22 mouse cellular contexts compared by ENCODE assay signal in the genomic region with DNA sequence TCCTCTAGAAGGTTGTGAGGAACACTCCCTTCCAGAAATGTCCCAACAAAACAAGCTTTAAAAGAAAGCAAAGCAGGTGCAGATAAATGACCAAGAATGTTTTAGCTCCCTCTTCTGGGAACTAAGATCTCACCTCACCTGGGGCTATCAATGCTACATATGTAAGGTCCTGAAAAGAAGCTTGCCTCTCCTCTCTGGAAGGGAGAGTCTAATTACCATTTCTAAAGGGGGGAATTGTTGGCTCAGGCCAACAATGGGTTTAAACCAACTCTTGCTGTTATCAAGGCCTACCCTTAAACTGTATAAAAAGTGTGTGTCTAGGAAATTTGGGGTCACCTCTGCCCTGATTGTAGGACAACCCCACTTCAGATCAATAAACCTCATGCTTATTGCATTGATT.
DNase-seq lines count a peak whose midpoint lies in the region; TF ChIP-seq lines count a peak whose summit lies in the region.
"Had no signal": no experiment of that assay in that cellular context is flagged by ENCODE, and none has a peak within 500 bp of the region (broad histone marks: within the 10 kb centered on the region; RNA-seq: fewer than 3 reads in every experiment).

No protein-coding gene starts in this region.

- DNase-seq in ES-CJ7 (ENCODE audit: low read depth, low spot score) (peak; percentile 77), ES-E14 (ENCODE audit: low read depth, low spot score) (peak; percentile 39), R1 (ENCODE audit: low read depth, low spot score) (peak; percentile 73), ZHBTc4 (ENCODE audit: low read depth, low spot score) (peak; percentile 77)
- DNase-seq in gastrocnemius, adult 2 months, result no peak
- no peak for DNase-seq in right cerebral cortex, adult 2 months (ENCODE audit: low spot score in 2 of 2)
- DNase-seq in lung, postnatal 10 days, result no peak
- DNase-seq in spleen, adult 12 weeks (ENCODE audit: low spot score), result no peak
- DNase-seq: adrenal gland, adult 2 months; adrenal gland, adult 8-10 months; adrenal gland, postnatal 10 days; adrenal gland, postnatal 14 days; adrenal gland, postnatal 25 days; adrenal gland, postnatal 36 days; B cell, adult 2 months; cerebellum, adult 11 months; cerebellum, adult 11-12 months; cerebellum, adult 18-20 months; cerebellum, adult 2 months; cerebellum, adult 8-10 months; cerebellum, adult 9-10 months had no signal

- H3K27ac ChIP-seq in ES-E14 (ENCODE audit: insufficient read depth, low read depth, low read length, poor library complexity, severe bottlenecking), result no peak overlapping the region
- H3K27ac ChIP-seq in gastrocnemius, adult 2 months, result no peak overlapping the region

- no peaks in the 10 kb centered on the region for H3K36me3 ChIP-seq in ES-E14 (ENCODE audit: control insufficient read depth, insufficient read depth, low read length, poor library complexity, severe bottlenecking)
- H3K36me3 ChIP-seq: G1E had no signal

- in situ Hi-C loops in ES-E14 (cut with MboI; ENCODE audit: low sequenced_read_pairs in 2 of 2, unreplicated experiment in 2 of 2), result no loop called here

- no peaks in the 10 kb centered on the region for H3K9me3 ChIP-seq in ES-E14 (ENCODE audit: control insufficient read depth, insufficient read depth, low read depth, low read length)
- H3K9me3 ChIP-seq: G1E had no signal

- no peak overlapping the region for H3K9ac ChIP-seq in ES-E14 (ENCODE audit: insufficient read depth, low read depth, low read length, poor library complexity, severe bottlenecking)

- TF ChIP-seq CTCF in gastrocnemius, adult 2 months (IDR thresholded peaks at IDR 0.05), result no peak

- no peaks in the 10 kb centered on the region for H3K4me1 ChIP-seq in ES-E14 (ENCODE audit: control insufficient read depth in 2 of 2, insufficient read depth in 2 of 2, low read length in 2 of 2, poor library complexity in 1 of 2)

- no peak overlapping the region for H3K4me3 ChIP-seq in ES-E14 (ENCODE audit: insufficient read depth in 1 of 2, low read depth in 1 of 2, low read length in 2 of 2, poor library complexity in 1 of 2, severe bottlenecking in 1 of 2)
- no peak overlapping the region for H3K4me3 ChIP-seq in gastrocnemius, adult 2 months

- intact Hi-C loops in gastrocnemius, adult 2 months (cut with DNase I), result no loop called here

TF ChIP-seq in ES-E14, 5 proteins besides CTCF, POLR2A, EP300 and RAD21:
- TF ChIP-seq HCFC1 (IDR thresholded peaks at IDR 0.05; ENCODE audit: borderline replicate concordance, insufficient read depth, low read length) (no peak), ZC3H11A (IDR thresholded peaks at IDR 0.05; ENCODE audit: borderline replicate concordance, low read depth, low read length) (no peak), ZNF384 (IDR thresholded peaks at IDR 0.05; ENCODE audit: low read depth, low read length) (no peak)

Comparison
In these comparisons a context has a peak if more than half of its experiments do, and no peak if none do; other contexts are left out.
1. DNase-seq: peak in ES-CJ7 (single experiment), ES-E14 (single experiment), R1 (single experiment) and ZHBTc4 (single experiment); none in gastrocnemius, adult 2 months (single experiment), right cerebral cortex, adult 2 months (0 of 2), lung, postnatal 10 days (single experiment) and spleen, adult 12 weeks (single experiment).